Mouse (Mus musculus): ENCODE results near the gene Slc2a3.
"Not testable (repeated sequence)": the region's sequence is repeated elsewhere in the genome, so short reads cannot be mapped to it uniquely, and the experiment has no call there.

Gene Slc2a3

GRCm38 (mm10) chr6:122711455-122711854 lies 90.0 kb downstream of the Slc2a3 start:
- no peak for DNase-seq (ENCODE audit: low spot score in 2 of 2)

GRCm38 (mm10) chr6:122708826-122709225 lies 92.6 kb downstream of the Slc2a3 start:
- DNase-seq (ENCODE audit: low spot score in 2 of 2), result no peak

DNA sequence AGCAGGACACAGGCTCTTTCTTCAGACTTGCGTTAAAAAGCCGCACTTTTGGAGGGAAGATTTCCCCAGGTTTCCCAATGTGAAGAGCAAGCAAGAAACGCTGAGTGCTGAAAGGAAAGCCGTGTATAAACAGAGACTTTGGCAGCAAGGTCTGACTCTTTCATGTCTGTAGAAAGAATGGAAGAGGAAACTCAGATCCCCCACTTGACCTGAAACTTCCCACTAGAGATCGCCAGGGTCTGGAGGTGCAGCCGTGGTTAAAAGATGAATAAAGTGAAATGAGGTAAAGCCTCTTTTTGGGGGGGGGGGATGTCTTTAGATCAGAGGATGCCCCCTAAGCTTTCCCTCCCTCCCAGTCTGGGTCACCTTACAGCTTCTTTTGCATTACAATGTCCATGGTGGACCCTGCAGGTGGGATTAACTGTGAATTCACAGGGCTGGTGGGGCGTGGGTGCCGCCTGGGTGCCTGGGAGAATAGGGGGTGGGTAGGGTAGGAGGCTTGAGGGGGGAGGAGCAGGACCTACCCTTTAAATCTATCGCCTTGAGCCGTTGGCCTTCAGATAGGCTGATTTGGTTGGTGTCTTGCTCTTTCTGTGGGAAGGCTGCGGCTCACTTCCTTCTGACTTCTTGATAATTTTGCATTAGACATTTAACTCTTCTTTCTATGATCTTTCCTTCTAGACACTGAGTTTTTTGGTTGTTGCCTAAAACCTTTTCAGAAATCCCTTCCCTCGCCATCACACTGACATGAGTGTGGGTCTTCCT lies 94.2 kb downstream of the Slc2a3 start, which contains the start of gene Nanog:
Gene Nanog, plus strand, starts transcription at position 454 of the 765 bp plus-strand sequence.
- no peak for DNase-seq (ENCODE audit: low spot score in 2 of 2)

DNA sequence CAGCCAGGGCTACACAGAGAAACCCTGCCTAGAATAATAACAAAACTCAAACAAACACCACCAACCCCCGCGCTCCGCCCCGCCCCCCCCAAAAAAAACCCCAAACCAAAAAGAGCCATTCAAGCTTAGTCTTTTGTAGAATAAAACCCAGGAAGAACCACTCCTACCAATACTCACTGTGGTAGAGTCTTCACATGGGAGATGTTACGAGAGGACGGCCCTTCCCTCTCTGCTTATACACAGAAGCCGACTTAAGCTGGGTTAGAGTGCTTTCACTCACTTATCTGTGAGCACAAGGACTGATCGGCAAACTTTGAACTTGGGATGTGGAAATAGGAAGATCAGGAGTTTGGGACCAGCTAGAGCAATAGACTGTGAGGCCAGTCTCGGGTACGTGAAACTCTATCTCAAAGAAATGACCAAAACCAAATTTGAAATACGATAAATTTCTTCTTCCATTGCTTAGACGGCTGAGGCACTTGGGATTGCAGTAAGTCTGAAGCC lies 95.1 kb downstream of the Slc2a3 start:
- no peak for DNase-seq (ENCODE audit: low spot score in 2 of 2)

GRCm38 (mm10) chr6:122703706-122704105 lies 97.7 kb downstream of the Slc2a3 start:
- no peak for DNase-seq (ENCODE audit: low spot score in 2 of 2)

- DNase-seq (ENCODE audit: low spot score in 2 of 2), result no peak
Observed at GRCm38 (mm10) chr6:122703251-122703650, 98.2 kb downstream of the Slc2a3 start.

DNA sequence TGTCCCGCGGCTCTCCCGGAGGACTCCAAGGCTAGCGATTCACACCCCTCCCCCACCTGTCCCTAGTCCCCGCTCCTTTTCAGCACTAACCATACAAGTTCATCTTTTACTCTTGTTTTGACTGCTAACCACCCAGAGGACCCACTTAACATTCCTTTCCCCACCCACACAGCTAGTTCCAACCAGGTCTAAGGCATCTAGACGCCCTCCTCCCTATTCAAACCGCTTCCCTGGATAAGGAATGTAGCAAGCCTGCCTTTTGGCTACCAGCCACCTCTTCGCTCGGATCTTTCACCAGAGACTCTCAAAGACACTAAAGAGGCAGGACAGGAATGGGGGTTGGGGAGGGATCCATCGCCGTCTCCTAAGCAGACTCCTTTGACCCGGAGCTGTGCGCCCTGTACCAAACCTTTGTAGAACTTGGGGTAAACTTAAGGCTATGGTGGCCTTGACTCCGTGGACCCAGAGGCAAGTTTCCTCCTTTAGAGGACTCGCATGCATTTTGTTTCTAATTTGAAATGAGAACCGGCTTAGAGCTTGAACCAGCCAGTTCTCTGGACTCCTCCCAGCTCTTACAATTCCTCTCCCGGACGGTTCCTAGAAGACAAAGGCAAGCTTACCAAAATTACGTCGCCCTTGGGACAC lies 98.8 kb downstream of the Slc2a3 start:
- peak; percentile 3 to 12 for DNase-seq (ENCODE audit: low spot score in 2 of 2)

DNA sequence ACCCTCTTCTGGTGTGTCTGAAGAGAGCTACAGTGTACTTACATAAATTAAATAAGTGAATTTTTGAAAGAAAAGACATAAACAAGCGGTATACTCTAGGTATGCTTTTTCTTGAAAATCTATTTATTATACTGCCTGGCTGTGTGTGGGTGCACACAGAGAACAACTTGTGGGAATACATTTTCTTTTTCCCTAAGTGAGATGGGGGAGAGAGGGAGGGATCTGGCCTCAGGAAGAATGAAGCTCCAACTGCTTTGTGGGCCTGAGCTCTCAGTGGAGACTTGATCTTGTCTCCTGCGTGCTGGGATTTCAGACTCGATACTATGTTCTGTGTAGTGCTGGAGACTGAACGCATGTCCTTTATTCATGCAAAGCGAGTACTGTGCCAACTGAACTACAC lies 99.6 kb downstream of the Slc2a3 start:
- no peak for DNase-seq (ENCODE audit: low spot score in 2 of 2)

DNA sequence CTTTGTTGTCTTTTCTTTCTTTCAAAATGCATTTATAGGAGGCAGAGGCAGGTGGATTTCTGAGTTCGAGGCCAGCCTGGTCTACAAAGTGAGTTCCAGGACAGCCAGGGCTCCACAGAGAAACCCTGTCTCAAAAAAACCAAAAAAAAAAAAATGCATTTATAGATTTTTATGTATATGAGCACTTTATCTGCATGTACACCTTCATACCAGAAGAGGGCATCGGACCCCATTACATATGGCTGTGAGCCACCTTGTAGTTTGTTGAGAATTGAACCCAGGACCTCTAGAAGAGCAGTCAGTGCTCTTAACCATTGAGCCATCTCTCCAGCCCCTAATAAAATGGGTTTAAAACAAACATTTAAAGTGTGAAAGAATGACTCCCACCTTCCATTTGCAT lies 101.8 kb downstream of the Slc2a3 start:
- DNase-seq (ENCODE audit: low spot score in 2 of 2), result not testable (repeated sequence)

DNA sequence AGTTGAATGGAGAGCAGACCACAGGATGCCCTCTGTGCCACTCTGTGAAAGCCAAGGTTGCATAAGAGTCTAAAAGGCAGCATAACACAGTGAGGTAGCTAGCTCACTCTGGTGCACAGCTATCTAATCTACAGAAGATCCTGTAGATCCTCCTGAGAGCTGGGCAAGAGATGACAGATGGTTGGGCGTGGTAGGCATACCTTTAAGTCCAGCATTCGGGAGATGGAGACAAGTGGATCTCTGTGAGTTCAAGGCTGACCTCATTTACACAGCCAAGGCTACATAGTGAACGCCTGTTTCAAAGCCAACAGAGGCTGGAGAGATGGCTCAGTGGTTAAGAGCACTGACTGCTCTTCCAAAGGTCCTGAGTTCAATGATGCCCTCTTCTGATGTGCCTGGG lies 106.0 kb downstream of the Slc2a3 start:
- no peak for DNase-seq (ENCODE audit: low spot score in 2 of 2)

GRCm38 (mm10) chr6:122690082-122690481 lies 111.4 kb downstream of the Slc2a3 start:
- DNase-seq (ENCODE audit: low spot score in 2 of 2), result no peak

GRCm38 (mm10) chr6:122689411-122690055 lies 111.9 kb downstream of the Slc2a3 start:
- DNase-seq (ENCODE audit: low spot score in 2 of 2), result no peak

GRCm38 (mm10) chr6:122686709-122687108 lies 114.7 kb downstream of the Slc2a3 start:
- no peak for DNase-seq (ENCODE audit: low spot score in 2 of 2)

DNA sequence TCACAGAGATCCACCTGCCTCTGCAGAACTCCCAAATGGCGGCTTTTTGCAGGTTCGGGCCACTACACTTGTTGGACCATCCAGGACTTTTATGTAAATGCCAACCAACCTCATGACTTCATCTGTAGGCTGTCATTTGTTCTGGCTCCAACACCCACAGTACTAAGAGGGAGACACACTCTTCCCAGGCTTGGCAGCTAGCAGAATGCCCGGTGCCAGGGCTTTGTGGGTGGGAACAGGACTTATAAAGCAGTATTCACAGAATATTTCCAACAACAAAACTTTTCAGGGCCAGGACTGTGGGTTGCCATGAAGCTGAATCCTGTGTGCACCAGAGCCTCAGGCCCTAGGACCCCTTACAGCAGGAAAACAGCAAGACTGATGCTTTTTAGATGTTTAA lies 118.8 kb downstream of the Slc2a3 start:
- DNase-seq (ENCODE audit: low spot score in 2 of 2), result no peak
